Mouse (Mus musculus) stomach, embryonic 15.5 days (tissue): ENCODE measurements at regions not wholly inside any gene's neighbourhood (a gene's known extent, or its start where the extent isn't known, plus 50 kb on each side); places are given as distances from the start of the nearest gene placed in this dataset.

Source experiments
- ATAC-seq: fragments of 200-750 bp; cut with Nextera tagmentation; 2 replicates; pipeline ENCODE4 v1.8.0; 2017; ENCODE audit warnings: low read depth, moderate number of reproducible peaks, moderate TSS enrichment; ENCODE audit not compliant: insufficient read depth, low FRiP score
- H3K27ac ChIP-seq: fragments of 300-500 bp; sonication (generic); 2 replicates; pipeline ENCODE4 v1.5.1; 2015; ENCODE audit warnings: mild to moderate bottlenecking, inconsistent platforms
- H3K27me3 ChIP-seq: fragments of 300-500 bp; sonication (generic); replicated peaks from 2 replicates; pipeline ENCODE4 v1.6.1; 2015; ENCODE audit warnings: inconsistent platforms
- H3K36me3 ChIP-seq: fragments of 300-500 bp; sonication (generic); 2 replicates; pipeline ENCODE4 v1.6.1; 2015; ENCODE audit warnings: inconsistent platforms
- H3K4me1 ChIP-seq: fragments of 300-500 bp; sonication (generic); 2 replicates; pipeline ENCODE4 v1.6.1; 2015; ENCODE audit warnings: inconsistent platforms
- H3K4me2 ChIP-seq: fragments of 300-500 bp; sonication (generic); 2 replicates; pipeline ENCODE4 v1.6.1; 2015; ENCODE audit warnings: mild to moderate bottlenecking, inconsistent platforms
- H3K4me3 ChIP-seq: fragments of 300-500 bp; sonication (generic); replicated peaks from 2 replicates; pipeline ENCODE4 v1.5.1; 2015; ENCODE audit warnings: inconsistent platforms
- H3K9ac ChIP-seq: fragments of 300-500 bp; sonication (generic); 2 replicates; pipeline ENCODE4 v1.6.1; 2015; ENCODE audit warnings: inconsistent platforms
- H3K9me3 ChIP-seq: fragments of 300-500 bp; sonication (generic); 2 replicates; pipeline ENCODE4 v1.6.1; 2016; ENCODE audit warnings: inconsistent platforms
- WGBS: fragments of 180-500 bp; shearing (Covaris S2); methylation state at CpG from one replicate; pipeline ENCODE4 v1.1.7; 2015; 5-methylcytosine and 5-hydroxymethylcytosine counted together

GRCm38 (mm10) chr5:51726762-51727161 lies 159.2 kb upstream of the Ppargc1a start:
- Histone ChIP-seq H3K4me3 (no peak overlapping the region), H3K27ac (no peak overlapping the region), H3K4me1 (no peaks in the 10 kb centered on the region), H3K27me3 (no peaks in the 10 kb centered on the region), H3K36me3 (no peaks in the 10 kb centered on the region), H3K4me2 (no peak overlapping the region), H3K9ac (no peak overlapping the region), H3K9me3 (no peaks in the 10 kb centered on the region)
- no peak for ATAC-seq

- H3K27me3 ChIP-seq = no peaks in the 10 kb centered on the region
- WGBS = 65% methylated on average over 8 of the region's 8 CpGs
- no peak overlapping the region for H3K27ac ChIP-seq
Observed at GRCm38 (mm10) chr5:51718911-51719310, 151.4 kb upstream of the Ppargc1a start.

GRCm38 (mm10) chr5:51718451-51718850 lies 150.9 kb upstream of the Ppargc1a start:
- no peak overlapping the region for H3K4me3 ChIP-seq
- H3K9me3 ChIP-seq = no peaks in the 10 kb centered on the region
- no peak overlapping the region for H3K9ac ChIP-seq
- 90% methylated on average over 1 of the region's 1 CpGs for WGBS
- no peaks in the 10 kb centered on the region for H3K27me3 ChIP-seq
- no peak overlapping the region for H3K4me2 ChIP-seq
- ATAC-seq = no peak
- H3K4me1 ChIP-seq = no peaks in the 10 kb centered on the region
- no peak overlapping the region for H3K27ac ChIP-seq
- H3K36me3 ChIP-seq = no peaks in the 10 kb centered on the region

More at GRCm38 (mm10) chr5:51718911-51719310, 151.4 kb upstream of the Ppargc1a start:
- no peaks in the 10 kb centered on the region for H3K9me3 ChIP-seq
- no peak overlapping the region for H3K9ac ChIP-seq
- ATAC-seq = no peak
- no peaks in the 10 kb centered on the region for H3K4me1 ChIP-seq
- H3K4me3 ChIP-seq = no peak overlapping the region
- no peaks in the 10 kb centered on the region for H3K36me3 ChIP-seq
- H3K4me2 ChIP-seq = no peak overlapping the region

- Histone ChIP-seq H3K9me3 (no peaks in the 10 kb centered on the region), H3K9ac (no peak overlapping the region), H3K4me2 (no peak overlapping the region), H3K4me3 (no peak overlapping the region), H3K4me1 (no peaks in the 10 kb centered on the region), H3K27ac (no peak overlapping the region), H3K27me3 (no peaks in the 10 kb centered on the region), H3K36me3 (no peaks in the 10 kb centered on the region)
- no peak for ATAC-seq
- 79% methylated on average over 8 of the region's 8 CpGs for WGBS
Observed at GRCm38 (mm10) chr5:51711860-51712560, 144.5 kb upstream of the Ppargc1a start.

- H3K9me3 ChIP-seq = no peaks in the 10 kb centered on the region
- H3K4me3 ChIP-seq = no peak overlapping the region
- H3K36me3 ChIP-seq = no peaks in the 10 kb centered on the region
- H3K9ac ChIP-seq = no peak overlapping the region
- no peak overlapping the region for H3K27ac ChIP-seq
- H3K4me2 ChIP-seq = no peak overlapping the region
- H3K27me3 ChIP-seq = no peaks in the 10 kb centered on the region
- WGBS = 65% methylated on average over 4 of the region's 4 CpGs
- no peaks in the 10 kb centered on the region for H3K4me1 ChIP-seq
- ATAC-seq = no peak
Observed at GRCm38 (mm10) chr5:51710664-51711063, 143.1 kb upstream of the Ppargc1a start.

- Histone ChIP-seq H3K9ac (no peak overlapping the region), H3K4me2 (no peak overlapping the region), H3K36me3 (no peaks in the 10 kb centered on the region), H3K9me3 (no peaks in the 10 kb centered on the region), H3K27ac (no peak overlapping the region), H3K27me3 (no peaks in the 10 kb centered on the region), H3K4me3 (no peak overlapping the region), H3K4me1 (no peaks in the 10 kb centered on the region)
- no peak for ATAC-seq
- 55% methylated on average over 6 of the region's 6 CpGs for WGBS
Observed at GRCm38 (mm10) chr5:51709447-51709991, 142.0 kb upstream of the Ppargc1a start.

- no peaks in the 10 kb centered on the region for H3K9me3 ChIP-seq
- H3K4me2 ChIP-seq = no peak overlapping the region
- no peak for ATAC-seq
- no peak overlapping the region for H3K27ac ChIP-seq
- H3K36me3 ChIP-seq = no peaks in the 10 kb centered on the region
- 85% methylated on average over 4 of the region's 4 CpGs for WGBS
- no peak overlapping the region for H3K9ac ChIP-seq
- H3K4me1 ChIP-seq = no peaks in the 10 kb centered on the region
- H3K27me3 ChIP-seq = no peaks in the 10 kb centered on the region
- no peak overlapping the region for H3K4me3 ChIP-seq
Observed at GRCm38 (mm10) chr5:51679884-51680283, 112.4 kb upstream of the Ppargc1a start.

- Histone ChIP-seq H3K4me3 (no peak overlapping the region), H3K27me3 (no peaks in the 10 kb centered on the region), H3K9me3 (no peaks in the 10 kb centered on the region), H3K36me3 (no peaks in the 10 kb centered on the region), H3K9ac (no peak overlapping the region), H3K27ac (no peak overlapping the region), H3K4me1 (no peaks in the 10 kb centered on the region), H3K4me2 (no peak overlapping the region)
- WGBS = 81% methylated on average over 5 of the region's 5 CpGs
- no peak for ATAC-seq
Observed at GRCm38 (mm10) chr5:51671190-51671589, 103.7 kb upstream of the Ppargc1a start.

GRCm38 (mm10) chr5:51665241-51665640 lies 97.7 kb upstream of the Ppargc1a start:
- H3K4me2 ChIP-seq = no peak overlapping the region
- 74% methylated on average over 6 of the region's 6 CpGs for WGBS
- no peaks in the 10 kb centered on the region for H3K9me3 ChIP-seq
- no peak overlapping the region for H3K4me3 ChIP-seq
- H3K27ac ChIP-seq = no peak overlapping the region
- no peaks in the 10 kb centered on the region for H3K36me3 ChIP-seq
- H3K9ac ChIP-seq = no peak overlapping the region
- no peak for ATAC-seq
- no peaks in the 10 kb centered on the region for H3K4me1 ChIP-seq
- no peaks in the 10 kb centered on the region for H3K27me3 ChIP-seq

- 62% methylated on average over 6 of the region's 6 CpGs for WGBS
- Histone ChIP-seq H3K4me3 (no peak overlapping the region), H3K27me3 (no peaks in the 10 kb centered on the region), H3K4me1 (no peaks in the 10 kb centered on the region), H3K9ac (no peak overlapping the region), H3K27ac (no peak overlapping the region), H3K4me2 (no peak overlapping the region), H3K9me3 (no peaks in the 10 kb centered on the region), H3K36me3 (no peaks in the 10 kb centered on the region)
- ATAC-seq = no peak
Observed at GRCm38 (mm10) chr5:51658232-51658896, 90.8 kb upstream of the Ppargc1a start.

- no peak for ATAC-seq
- no peak overlapping the region for H3K4me2 ChIP-seq
Observed at GRCm38 (mm10) chr5:51653507-51653906, 86.0 kb upstream of the Ppargc1a start.

GRCm38 (mm10) chr5:51624400-51624799 lies 56.9 kb upstream of the Ppargc1a start:
- 46% methylated on average over 5 of the region's 5 CpGs for WGBS
- H3K4me1 ChIP-seq = no peaks in the 10 kb centered on the region

More at GRCm38 (mm10) chr5:51653507-51653906, 86.0 kb upstream of the Ppargc1a start:
- H3K9me3 ChIP-seq = no peaks in the 10 kb centered on the region
- no peaks in the 10 kb centered on the region for H3K4me1 ChIP-seq
- H3K4me3 ChIP-seq = no peak overlapping the region
- H3K9ac ChIP-seq = no peak overlapping the region
- WGBS = 82% methylated on average over 2 of the region's 2 CpGs
- no peaks in the 10 kb centered on the region for H3K36me3 ChIP-seq
- H3K27me3 ChIP-seq = no peaks in the 10 kb centered on the region
- no peak overlapping the region for H3K27ac ChIP-seq

More at GRCm38 (mm10) chr5:51624400-51624799, 56.9 kb upstream of the Ppargc1a start:
- Histone ChIP-seq H3K27ac (no peak overlapping the region), H3K4me2 (no peak overlapping the region), H3K36me3 (no peaks in the 10 kb centered on the region), H3K27me3 (no peaks in the 10 kb centered on the region), H3K4me3 (no peak overlapping the region), H3K9me3 (no peaks in the 10 kb centered on the region), H3K9ac (no peak overlapping the region)
- ATAC-seq = no peak
